Mouse (Mus musculus) left cerebral cortex, postnatal 14 days (tissue): ENCODE measurements at regions not wholly inside any gene's neighbourhood (a gene's known extent, or its start where the extent isn't known, plus 50 kb on each side); places are given as distances from the start of the nearest gene placed in this dataset.

ENCODE experiments used
- DNase-seq, 2 experiments: peaks; one replicate each; pipeline ENCODE4 v3.0.0; 2021 to 2022; ENCODE audit warnings: low spot score in 2 of 2, mixed read lengths in 1 of 2
- intact Hi-C: fragments of 180-260 bp; cut with DNase I; formaldehyde crosslinking; loops from one replicate; pipeline ENCODE4 v1.15.1; 2025

- intact Hi-C loops: no loop called here
These were observed 897.5 kb downstream of the Galc start for GRCm38 (mm10) chr12:97361804-97362203.

GRCm38 (mm10) chr12:97360656-97361055 lies 898.6 kb downstream of the Galc start:
- peak; percentile 5 to 13 for DNase-seq
- intact Hi-C loops: no loop called here

More at GRCm38 (mm10) chr12:97361804-97362203, 897.5 kb downstream of the Galc start:
- DNase-seq: no peak

- intact Hi-C loops: no loop called here
- DNase-seq: peak; percentile 5 to 54
These were observed 932.7 kb downstream of the Galc start for GRCm38 (mm10) chr12:97326582-97326981.

GRCm38 (mm10) chr12:97312282-97313040 lies 946.8 kb downstream of the Galc start:
- DNase-seq: no peak
- intact Hi-C loops: no loop called here

DNA sequence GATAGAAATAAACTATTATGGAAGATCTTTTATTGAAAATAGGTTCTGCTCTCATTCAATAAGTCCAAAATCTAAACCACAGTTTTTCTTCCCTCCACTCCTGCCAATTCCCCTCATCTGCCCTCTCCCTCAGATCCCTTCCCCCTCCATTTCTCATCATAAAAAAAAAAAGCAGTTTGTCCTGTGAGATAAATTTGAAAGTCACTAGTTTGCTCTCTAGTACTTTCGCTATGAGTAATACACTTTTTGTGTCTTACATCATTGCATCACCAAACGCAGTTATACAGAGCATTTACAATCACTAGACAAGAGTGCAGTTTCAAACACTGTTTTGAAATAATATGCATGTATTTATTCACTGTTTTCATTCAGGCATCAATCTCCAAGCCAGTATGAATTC lies 980.5 kb downstream of the Galc start:
- no peak for DNase-seq
- intact Hi-C loops: no loop called here

GRCm38 (mm10) chr12:97278331-97278730 lies 980.9 kb downstream of the Galc start:
- intact Hi-C loops: no loop called here
- DNase-seq: no peak
